Mouse (Mus musculus) olfactory bulb, adult 2 months (tissue): ENCODE measurements at regions not wholly inside any gene's neighbourhood (a gene's known extent, or its start where the extent isn't known, plus 50 kb on each side); places are given as distances from the start of the nearest gene placed in this dataset.

Experiments used
- CTCF ChIP-seq: fragments of 200-500 bp; IDR thresholded peaks from 2 replicates; pipeline ENCODE4 v1.5.1; 2012; ENCODE audit warnings: low read depth, mild to moderate bottlenecking, low read length, moderate library complexity; ENCODE audit not compliant: insufficient read depth
- POLR2A ChIP-seq: fragments of 200-500 bp; IDR thresholded peaks from 2 replicates; pipeline ENCODE4 v1.6.1; 2012; ENCODE audit warnings: mild to moderate bottlenecking, low read depth, low read length, moderate library complexity; ENCODE audit not compliant: insufficient read depth

- no peak for TF ChIP-seq POLR2A
- TF ChIP-seq CTCF, result no peak
Measured at GRCm38 (mm10) chr4:140355144-140355550, 108.6 kb upstream of the Igsf21 start.
